Mouse (Mus musculus): Measurements from ENCODE around the gene Adamts8. TPM values are rescaled to one million over a fixed set of nuclear protein-coding genes. Genes with fewer than 3 reads are reported as not detected.
A peak's percentile ranks its signal among the peaks of the same experiment; 100 is the strongest.

The Adamts8 gene
- total RNA-seq, 2 experiments from 2014 or later = not detected

DNA sequence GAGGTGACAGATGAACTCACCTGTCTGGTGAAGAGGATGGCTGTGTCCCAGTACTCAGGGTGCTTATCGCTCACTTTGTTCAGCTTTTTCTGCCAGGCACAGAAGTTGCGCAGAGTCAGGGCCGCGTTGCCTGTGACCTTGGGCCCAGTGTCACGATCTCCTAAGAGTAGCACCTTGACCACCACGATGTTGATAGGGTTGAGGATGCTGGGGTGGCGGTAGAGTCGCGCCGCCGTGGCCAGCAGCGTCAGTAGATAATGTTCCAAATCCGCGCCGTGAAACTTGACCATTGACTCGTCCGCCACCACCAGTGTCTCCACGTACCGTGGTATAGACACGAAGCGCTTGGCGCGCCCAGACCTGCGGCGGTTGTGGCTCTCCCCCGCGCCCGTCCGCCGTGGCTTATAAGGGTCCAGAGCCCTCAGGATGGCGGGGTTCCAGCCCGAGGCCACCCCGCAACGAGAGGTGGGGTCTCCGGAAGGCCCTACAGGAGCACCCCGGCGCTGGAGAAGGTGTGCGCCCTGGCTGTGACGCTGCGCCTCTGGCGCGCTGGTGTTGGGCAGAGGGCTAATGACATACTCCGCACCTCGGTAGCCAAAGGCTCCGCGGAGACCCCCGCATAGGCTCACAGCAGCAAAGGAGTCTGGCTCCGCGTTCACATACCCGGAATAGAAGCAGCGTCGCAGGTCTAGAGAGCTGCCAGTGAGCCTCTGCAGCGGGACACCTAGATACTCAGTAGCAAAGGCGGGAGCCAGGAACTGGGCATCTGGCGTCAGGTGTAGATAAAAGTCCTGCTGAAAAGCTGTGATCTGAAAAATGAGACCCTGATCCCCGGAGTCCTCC, 20.9 kb upstream of the Adamts8 start:
- ATAC-seq (replicated peaks; ENCODE audit: poor library complexity, severe bottlenecking) = 0 out of 2 replicates have a peak, but pooled peaks have one; percentile 20

DNA sequence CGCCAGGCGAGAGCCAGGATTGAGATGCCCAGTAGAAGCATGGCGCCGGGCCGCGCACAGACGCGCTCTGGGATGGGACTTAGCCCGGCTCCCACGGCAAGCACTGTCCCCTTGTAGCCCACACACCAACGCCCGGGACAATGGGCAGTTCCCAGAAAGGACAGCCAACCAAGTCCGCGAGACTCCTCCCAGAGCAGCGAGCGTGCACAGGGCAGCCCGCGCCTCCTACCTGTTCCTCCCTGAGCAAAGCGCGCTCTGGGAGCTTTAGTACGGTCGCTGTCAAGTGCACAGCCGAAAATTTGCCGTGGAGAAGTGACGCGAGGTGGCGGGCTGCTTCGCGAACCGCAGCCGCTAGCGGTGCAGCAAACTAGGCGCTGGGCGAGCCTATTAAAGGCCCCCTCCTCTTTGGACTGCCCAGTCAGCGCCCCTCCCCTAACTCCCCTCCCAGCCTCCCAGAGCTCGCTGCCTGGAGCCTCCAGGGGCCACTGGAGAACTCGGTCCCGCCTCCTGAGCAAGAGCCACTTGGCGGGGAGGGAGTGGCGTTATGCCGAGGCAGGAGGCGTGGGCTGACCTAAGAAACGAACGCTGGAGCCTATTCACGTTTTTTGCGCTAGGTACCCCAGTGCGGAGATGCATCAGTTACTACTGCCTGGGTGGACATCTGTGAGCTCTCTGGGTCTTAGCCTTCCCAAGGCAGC, 20.0 kb upstream of the Adamts8 start, which contains the start of gene Adamts15:
Gene Adamts15, minus strand, starts transcription at position 256 of the 698 bp plus-strand sequence.
- ATAC-seq (replicated peaks; ENCODE audit: poor library complexity, severe bottlenecking) = peak; percentile 35

DNA sequence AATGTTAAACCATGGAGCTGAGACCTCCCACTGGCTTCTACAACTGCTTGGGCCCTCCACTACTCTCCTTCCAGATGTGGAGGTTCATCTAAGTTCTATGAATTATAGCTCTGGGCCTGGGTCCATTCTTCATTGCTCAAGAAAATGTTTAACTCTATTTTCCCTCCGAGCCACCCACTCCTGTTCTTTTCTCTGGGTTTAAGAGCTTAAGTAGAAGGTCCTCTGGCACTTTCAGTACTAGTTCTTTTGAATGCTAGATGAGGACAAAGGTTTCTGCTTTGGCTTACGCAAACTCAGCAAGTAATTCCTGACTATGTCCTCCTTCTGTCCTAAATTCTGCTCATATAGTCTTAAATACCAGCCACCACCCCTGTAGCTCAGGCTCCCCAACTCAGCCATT, 13.6 kb upstream of the Adamts8 start:
- ATAC-seq (replicated peaks; ENCODE audit: poor library complexity, severe bottlenecking) = no peak

DNA sequence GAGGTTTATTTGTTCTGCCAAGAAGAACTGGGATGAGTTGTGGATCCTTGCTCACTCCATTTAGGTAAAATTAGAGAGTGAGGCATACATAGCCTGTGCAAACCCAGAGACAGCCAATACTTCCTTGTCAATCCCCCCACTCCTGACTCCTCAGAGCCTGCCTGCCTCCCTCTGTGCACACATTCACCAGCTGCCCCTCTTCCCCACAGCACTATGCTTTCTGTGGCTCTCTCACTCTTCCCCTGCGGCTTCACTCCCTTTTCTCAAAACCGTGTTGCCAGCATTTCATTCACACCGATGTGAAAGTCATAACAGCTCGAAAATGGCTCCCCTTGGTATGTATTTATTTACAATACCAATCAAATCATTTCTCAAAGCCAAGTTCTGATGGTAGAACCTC, 10.0 kb upstream of the Adamts8 start:
- no peak for ATAC-seq (replicated peaks; ENCODE audit: poor library complexity, severe bottlenecking)

DNA sequence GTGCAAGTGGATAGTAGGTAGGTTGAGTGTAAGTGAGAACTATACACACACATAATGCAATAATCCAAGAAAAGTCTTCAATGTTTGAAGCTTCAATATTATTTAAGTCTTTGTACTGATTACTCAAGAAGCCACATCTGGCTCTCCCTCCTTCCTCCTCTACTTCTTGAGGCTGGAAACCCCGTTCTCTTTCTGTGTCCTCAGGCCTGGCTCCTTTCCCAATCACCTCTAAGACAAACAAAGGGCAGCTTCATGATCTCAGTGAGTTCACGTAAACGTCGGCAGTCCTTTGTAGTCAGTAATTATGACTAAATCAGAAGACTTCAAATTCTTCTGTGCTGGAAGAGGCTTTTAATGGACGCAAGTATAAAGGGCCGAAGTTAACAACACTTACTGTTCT, 7.5 kb upstream of the Adamts8 start:
- no peak for ATAC-seq (replicated peaks; ENCODE audit: poor library complexity, severe bottlenecking)

DNA sequence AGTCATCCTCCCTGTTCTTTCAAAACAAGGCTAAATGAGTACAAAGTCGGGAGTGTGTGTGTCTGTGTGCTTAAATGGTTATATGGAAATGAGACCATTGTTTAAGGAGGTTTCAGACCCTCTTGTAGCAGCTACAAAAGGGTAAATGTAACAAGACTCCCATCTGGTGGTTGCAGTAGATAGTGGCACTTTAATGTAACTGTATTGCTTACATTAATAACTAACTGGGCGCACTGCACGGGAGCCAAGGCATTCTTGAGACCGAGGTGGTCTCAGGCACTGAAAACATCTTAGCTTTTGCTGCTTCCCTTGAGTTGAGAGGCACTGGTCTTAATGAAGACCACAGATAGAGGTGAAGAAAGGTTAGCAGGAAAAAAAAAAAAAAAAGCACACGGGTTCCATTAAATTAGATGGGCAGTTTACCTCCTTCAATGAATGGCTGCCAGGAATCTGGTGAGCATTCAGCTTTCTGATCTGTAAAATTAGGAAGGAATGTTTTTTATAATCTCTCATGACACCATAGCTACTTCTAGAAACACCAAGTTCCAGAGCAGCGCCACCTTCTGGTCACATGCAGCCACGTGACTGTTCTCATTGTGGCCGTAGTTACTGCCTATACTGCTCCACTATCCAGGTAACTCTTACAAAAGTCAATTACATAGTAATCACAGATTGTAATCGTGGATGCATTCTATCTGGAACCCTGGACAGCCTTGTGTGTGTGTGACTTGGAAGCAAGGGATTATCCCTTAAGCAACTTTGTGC, 5.5 kb upstream of the Adamts8 start:
- peak; percentile 47; the same call in 1 of the 2 replicates for ATAC-seq (replicated peaks; ENCODE audit: poor library complexity, severe bottlenecking)

DNA sequence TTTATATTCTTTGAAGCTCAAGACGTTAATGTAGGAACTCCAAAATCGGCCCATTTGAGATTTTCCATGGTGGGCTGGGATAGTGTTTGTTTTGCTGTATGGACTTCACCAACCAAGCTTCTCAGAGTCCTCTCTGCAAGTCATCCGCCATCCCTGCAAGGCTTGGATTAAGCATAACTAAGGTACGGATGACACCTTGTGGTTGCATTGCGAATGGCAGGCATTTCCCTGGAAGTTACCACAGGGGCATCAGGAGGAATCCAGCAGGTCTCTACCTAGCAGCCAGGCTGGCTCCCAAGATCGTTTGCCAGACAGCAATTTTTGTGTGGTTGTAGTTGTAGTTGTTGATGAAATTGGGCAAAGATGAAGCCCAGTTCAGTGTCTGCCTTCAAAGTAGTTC, 2.0 kb upstream of the Adamts8 start:
- ATAC-seq (replicated peaks; ENCODE audit: poor library complexity, severe bottlenecking) = peak; percentile 67

DNA sequence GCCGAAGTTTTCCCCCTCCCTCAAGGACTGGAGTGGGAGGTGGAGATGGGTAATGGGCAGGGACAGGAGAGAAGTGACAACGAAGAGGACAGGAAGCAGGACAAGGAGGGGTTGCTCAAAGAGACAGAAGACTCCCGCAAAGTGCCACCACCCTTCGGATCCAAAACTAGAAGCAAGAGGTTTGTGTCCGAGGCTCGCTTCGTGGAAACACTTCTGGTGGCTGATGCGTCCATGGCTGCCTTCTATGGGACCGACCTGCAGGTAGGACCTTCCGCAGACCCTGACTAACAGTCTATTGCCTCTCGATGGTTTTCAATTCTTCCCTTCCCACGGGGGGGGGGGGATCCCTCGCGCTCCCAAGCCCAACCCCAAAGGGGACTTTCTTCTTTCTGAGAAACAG, 979 bp downstream of the Adamts8 start:
- ATAC-seq (replicated peaks; ENCODE audit: poor library complexity, severe bottlenecking) = 0 out of 2 replicates have a peak, but pooled peaks have one; percentile 4

DNA sequence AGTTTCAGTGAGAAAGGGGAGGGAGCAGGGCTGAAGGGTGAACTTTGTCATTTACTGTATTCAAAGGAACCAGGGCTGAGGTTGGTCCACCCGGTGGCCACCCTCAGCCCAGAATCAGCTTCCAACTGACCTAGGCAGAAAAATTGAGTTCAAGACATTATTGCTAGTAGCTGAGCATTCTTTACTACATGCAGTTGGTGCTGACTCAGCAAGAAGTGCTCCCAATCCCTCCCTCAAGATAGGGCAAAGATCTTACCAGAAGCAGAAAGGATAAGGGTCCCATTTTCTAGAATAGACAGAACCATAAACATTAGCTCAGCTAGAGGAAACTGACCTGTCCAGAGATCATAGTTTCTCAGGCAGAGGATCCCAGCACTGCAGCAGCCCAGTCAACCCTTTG, 1.9 kb downstream of the Adamts8 start:
- no peak for ATAC-seq (replicated peaks; ENCODE audit: poor library complexity, severe bottlenecking)

DNA sequence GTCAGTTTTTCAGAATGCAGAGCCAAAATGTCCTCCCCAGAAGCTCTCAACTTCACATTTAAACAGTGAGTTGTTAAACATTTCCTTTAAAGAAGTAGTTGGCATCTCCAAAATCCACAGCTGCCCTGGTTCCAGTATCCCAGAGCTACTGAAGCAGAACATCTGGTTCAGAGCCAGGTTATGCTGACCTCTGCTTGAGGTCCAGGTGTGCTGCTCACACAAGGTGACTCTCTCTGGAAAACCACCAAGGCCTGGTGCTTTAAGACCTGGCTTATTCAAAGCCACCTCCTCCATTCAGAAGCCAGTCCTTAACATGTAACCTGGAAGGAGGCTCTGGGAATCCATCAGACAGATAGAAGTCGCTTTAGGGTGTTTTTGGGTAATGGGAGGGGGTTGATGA, 2.9 kb downstream of the Adamts8 start:
- ATAC-seq (replicated peaks; ENCODE audit: poor library complexity, severe bottlenecking) = no peak

DNA sequence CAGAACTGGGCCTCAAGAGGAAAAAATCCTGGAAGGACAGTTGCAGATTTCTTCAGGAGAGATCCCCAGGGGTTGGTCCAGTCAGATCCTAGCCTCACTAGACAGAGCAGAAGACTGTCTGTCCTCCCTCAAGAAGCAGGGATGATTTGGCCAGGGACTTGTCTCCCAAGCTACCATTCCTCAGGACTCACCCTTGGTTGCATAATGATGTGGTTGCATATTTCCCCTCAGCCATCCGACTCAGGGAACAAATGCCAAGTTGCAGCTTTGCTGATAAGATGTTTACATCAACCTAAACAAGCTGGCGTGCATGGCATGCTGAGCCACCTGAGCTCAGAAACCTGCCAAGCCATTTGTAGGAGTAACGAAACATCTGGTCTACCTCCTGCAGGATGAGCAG, 7.1 kb downstream of the Adamts8 start:
- no peak for ATAC-seq (replicated peaks; ENCODE audit: poor library complexity, severe bottlenecking)

DNA sequence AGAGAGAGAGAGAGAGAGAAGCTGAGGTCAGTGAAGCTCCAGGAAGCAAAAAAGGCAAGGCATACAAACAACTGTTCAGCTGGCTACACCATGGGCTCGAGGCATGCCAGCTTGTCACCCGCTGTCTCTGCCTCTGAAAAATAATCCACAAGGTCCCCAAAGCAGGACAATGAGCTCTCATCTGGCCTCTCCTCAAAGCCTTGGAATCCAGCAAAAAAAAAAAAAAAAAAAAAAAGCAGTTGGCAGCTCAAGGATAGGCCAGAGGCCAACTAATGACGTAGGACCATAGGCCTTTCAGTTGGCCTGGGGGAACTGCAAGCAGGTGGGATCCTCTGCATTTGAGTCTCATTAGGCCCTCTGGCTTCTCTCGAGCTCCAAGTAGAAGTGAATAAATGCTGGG, 7.6 kb downstream of the Adamts8 start:
- ATAC-seq (replicated peaks; ENCODE audit: poor library complexity, severe bottlenecking) = no peak

DNA sequence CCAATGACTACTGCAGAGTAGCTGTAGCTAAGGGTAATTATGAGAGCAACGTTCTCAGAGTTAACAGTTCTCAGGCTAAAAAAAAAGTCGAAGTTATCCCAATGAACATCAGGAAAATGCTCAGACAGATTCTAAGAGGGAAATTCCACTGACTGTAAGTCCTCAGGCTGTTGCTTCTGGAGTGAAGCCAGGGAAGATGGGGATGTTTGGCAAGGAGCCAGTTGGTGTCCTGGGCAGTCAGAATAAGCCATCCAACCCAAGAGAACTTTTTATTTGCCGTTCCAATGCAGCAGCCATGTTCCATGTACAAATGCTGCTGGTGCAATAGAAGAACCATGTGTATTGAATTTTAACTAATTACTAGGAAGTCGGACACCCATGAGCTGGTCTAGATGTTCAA, 8.2 kb downstream of the Adamts8 start:
- ATAC-seq (replicated peaks; ENCODE audit: poor library complexity, severe bottlenecking) = no peak

DNA sequence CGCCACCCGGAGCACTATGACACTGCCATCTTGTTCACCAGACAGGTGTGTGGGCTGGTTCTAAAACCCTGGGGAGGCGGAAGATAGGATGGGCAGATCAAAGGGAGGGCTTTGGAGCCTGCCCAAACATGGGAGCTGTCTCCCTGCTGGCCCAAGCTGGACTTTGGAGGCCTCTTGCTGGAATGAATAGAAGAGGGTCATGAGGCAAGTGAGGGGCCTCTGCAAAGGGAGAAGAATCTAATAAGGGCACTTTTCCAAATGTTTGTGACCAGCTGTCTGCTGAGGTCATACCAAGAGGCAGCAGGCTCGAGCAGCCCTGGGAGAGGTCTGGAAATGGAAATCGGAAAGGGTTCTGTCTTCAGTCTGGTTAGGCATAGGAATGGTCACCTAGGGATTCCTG, 9.1 kb downstream of the Adamts8 start:
- no peak for ATAC-seq (replicated peaks; ENCODE audit: poor library complexity, severe bottlenecking)

DNA sequence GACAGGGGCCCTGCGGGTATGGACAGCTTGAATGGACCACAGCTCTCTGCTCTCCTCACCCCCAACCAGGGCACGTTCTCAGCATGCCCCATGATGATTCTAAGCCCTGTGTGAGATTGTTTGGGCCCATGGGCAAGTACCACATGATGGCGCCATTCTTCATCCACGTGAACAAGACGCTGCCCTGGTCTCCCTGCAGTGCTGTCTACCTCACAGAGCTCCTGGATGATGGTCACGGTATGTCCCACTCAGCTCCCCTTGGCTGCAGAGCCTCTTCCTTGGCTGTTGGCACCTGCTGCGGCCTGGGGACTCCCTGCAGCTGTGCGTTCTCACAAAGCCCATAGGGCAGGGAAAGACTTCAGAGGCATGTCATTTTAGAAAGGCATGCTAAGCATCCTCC, 10.9 kb downstream of the Adamts8 start:
- peak; percentile 63 for ATAC-seq (replicated peaks; ENCODE audit: poor library complexity, severe bottlenecking)

DNA sequence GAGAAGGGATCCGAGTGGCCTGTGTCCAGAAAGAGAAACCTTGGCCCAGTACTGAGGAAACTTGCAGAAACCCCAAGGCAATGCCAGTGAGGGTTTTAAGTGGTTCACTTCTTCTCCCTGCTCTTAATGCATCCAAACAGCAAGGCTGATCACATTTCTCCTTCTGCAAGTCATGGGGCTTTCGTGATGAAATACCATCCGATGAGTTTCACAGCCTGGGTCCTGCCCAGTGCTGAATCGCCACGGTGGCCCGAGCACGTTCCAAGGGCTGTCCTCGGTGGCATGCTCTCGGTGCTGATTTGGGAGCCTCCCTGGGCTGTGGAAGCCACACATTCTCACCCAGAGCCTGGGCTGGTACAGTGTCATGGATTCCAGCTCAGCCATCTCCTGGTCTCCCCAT, 12.9 kb downstream of the Adamts8 start:
- no peak for ATAC-seq (replicated peaks; ENCODE audit: poor library complexity, severe bottlenecking)

DNA sequence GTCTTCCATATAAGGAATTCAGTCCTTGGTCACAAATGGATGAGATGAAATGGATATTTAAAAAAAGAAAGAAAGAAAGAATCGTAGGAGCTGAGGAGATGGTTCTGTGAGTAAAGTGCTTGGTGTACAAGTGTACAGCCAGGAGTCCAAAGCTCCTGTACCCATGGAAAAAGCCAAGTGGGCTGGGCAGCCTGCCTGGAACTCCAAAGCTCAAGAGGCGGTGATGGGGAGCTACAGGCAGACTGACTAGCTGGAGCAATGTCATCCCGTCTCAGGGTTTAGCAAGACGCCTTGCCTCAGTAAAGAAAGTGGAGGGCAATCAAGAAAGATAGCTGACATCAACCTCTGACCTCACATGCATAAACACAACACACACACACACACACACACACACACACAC, 21.4 kb downstream of the Adamts8 start:
- ATAC-seq (replicated peaks; ENCODE audit: poor library complexity, severe bottlenecking) = no peak

DNA sequence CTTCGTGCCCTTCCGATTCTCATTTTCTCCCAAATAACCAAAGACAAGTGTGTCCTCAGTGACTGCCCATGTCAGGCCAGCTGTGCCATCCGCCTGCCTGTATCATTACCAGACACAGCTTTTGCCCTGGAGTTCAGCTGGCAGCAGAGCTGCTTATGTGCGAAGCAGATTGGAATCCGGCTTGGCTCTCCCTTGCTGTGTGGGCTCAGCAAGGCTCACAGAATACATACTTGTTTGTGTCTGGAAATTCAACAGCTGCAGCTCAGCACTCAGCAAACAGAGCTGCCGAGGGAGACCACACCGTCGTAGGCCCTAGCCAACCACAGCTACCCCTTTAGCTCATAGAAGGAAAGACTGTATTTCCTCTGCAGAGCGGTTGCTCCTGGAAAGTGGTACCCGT, 22.3 kb downstream of the Adamts8 start:
- ATAC-seq (replicated peaks; ENCODE audit: poor library complexity, severe bottlenecking) = no peak

DNA sequence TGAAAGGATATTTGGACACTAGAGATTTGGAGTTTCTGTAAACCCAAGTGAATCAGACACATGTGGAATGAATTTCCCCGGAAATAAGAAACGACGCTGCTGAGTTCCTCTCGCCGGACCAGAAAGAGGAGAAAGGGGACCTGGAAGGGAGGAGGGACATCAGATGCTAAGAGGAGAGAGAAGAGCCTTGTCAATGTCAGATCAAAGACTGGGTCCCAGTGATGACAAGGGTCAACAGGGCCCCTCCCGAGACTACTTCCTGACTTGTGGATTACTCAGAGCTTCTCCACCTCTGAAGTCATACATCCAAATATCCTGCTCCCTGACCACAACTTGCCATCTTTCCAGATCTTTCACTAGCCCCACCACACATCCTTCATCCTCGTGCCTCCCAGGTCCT, 24.5 kb downstream of the Adamts8 start:
- no peak for ATAC-seq (replicated peaks; ENCODE audit: poor library complexity, severe bottlenecking)

DNA sequence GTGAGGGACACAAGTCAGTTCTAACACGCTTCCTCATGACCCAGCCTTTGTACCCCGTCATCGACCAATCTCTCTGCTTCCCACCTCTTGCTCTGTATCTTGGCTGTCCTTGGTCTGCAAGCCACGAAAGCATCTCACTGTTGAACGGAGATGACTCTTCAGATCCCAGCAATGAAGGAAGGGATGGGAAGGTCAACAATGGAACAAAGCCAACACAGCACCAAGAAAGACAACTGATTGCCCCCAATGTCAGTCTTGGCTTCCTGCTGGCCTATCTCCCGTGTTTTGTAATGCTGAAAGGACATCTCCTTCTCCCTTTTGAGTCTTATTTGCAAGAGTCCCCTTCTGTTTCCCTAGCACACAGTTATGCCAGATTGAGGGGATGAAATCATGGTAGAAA, 25.8 kb downstream of the Adamts8 start:
- no peak for ATAC-seq (replicated peaks; ENCODE audit: poor library complexity, severe bottlenecking)

DNA sequence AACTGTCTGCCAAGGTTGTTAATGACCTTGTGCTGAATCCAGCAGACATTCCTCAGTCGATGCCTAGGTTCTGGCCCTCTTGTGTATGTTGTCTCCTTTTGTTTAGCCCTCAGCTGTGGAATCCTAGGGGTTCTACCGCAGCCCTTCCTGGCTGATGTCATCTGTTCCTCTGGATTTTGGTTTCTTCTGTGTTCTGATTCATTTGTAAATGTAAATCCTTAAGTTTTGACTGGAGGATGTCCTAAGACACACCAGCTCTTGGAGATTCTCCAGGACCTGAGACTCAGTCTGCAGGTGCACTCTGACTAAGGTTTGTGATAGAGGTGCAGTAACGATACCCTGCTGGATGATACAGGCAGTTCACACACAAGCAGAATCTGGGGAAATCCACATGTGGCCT, 27.6 kb downstream of the Adamts8 start:
- no peak for ATAC-seq (replicated peaks; ENCODE audit: poor library complexity, severe bottlenecking)

All from granulocyte monocyte progenitor cell, adult 5-6 weeks (primary cell).